Mouse (Mus musculus) kidney, embryonic 14.5 days (tissue): ENCODE data around the gene Col25a1. TPM values are rescaled to one million over a fixed set of nuclear protein-coding genes. Genes with fewer than 3 reads are reported as not detected.

Experiments
- ATAC-seq: fragments of 200-750 bp; cut with Nextera tagmentation; 2 replicates; pipeline ENCODE4 v1.8.0; 2017; ENCODE audit warnings: moderate number of reproducible peaks, mild to moderate bottlenecking, moderate TSS enrichment, moderate library complexity; ENCODE audit not compliant: low FRiP score, low TSS enrichment
- H3K27ac ChIP-seq: fragments of 300-500 bp; sonication (generic); 2 replicates; pipeline ENCODE4 v1.5.1; 2014; ENCODE audit warnings: low read depth, mild to moderate bottlenecking, low read length, moderate library complexity, mixed read lengths
- H3K27me3 ChIP-seq: fragments of 300-500 bp; sonication (generic); 2 replicates; pipeline ENCODE4 v1.6.1; 2014; ENCODE audit warnings: mild to moderate bottlenecking, low read length; ENCODE audit not compliant: control insufficient read depth, insufficient read depth
- H3K36me3 ChIP-seq: fragments of 300-500 bp; sonication (generic); 2 replicates; pipeline ENCODE4 v1.6.1; 2014; ENCODE audit warnings: low read length, mixed read lengths; ENCODE audit not compliant: control insufficient read depth, insufficient read depth
- H3K4me1 ChIP-seq: fragments of 300-500 bp; sonication (generic); 2 replicates; pipeline ENCODE4 v1.6.1; 2014; ENCODE audit warnings: low read length, mixed read lengths; ENCODE audit not compliant: control insufficient read depth, insufficient read depth
- H3K4me2 ChIP-seq: fragments of 300-500 bp; sonication (generic); replicated peaks from 2 replicates; pipeline ENCODE4 v1.6.1; 2014; ENCODE audit warnings: low read depth, mild to moderate bottlenecking, low read length
- H3K4me3 ChIP-seq: fragments of 300-500 bp; sonication (generic); 2 replicates; pipeline ENCODE4 v1.5.1; 2014; ENCODE audit warnings: mild to moderate bottlenecking, low read length
- H3K9ac ChIP-seq: fragments of 300-500 bp; sonication (generic); 2 replicates; pipeline ENCODE4 v1.6.1; 2014; ENCODE audit warnings: low read depth, mild to moderate bottlenecking, low read length, moderate library complexity
- H3K9me3 ChIP-seq: fragments of 300-500 bp; sonication (generic); 2 replicates; pipeline ENCODE4 v1.6.1; 2016; ENCODE audit warnings: low read length; ENCODE audit not compliant: control insufficient read depth
- WGBS: fragments of 180-500 bp; shearing (Covaris S2); extraction: QIAGEN DNeasy Blood & Tissue Kit; methylation state at CpG from one replicate; pipeline ENCODE4 v1.1.7; 2014; 5-methylcytosine and 5-hydroxymethylcytosine counted together
- polyA plus RNA-seq: library from polyadenylated mRNA; unstranded; fragments of >200 nt; fragmentation: Nextera tagmentation; extraction: Ambion mirVana; gene quantifications from 2 replicates; pipeline ENCODE4 v1.2.1, GENCODE M21; 2014

Col25a1 gene
- polyA plus RNA-seq, 1 experiment from 2014 or later, result 5.4 TPM

- no peaks in the 10 kb centered on the region for H3K4me1 ChIP-seq
- H3K36me3 ChIP-seq, result no peaks in the 10 kb centered on the region
- no peaks in the 10 kb centered on the region for H3K27me3 ChIP-seq
- H3K27ac ChIP-seq, result no peak overlapping the region
- ATAC-seq, result no peak
- no peak overlapping the region for H3K4me3 ChIP-seq
- H3K4me2 ChIP-seq, result no peak overlapping the region
- no peaks in the 10 kb centered on the region for H3K9me3 ChIP-seq
- no peak overlapping the region for H3K9ac ChIP-seq
- 89% methylated on average over 9 of the region's 9 CpGs for WGBS
Observed at GRCm38 (mm10) chr3:130535021-130535420, 403.7 kb downstream of the Col25a1 start.

GRCm38 (mm10) chr3:130541541-130541940 is 410.2 kb downstream of the Col25a1 start:
- Histone ChIP-seq H3K4me2 (no peak overlapping the region), H3K36me3 (no peaks in the 10 kb centered on the region), H3K4me3 (no peak overlapping the region), H3K27me3 (no peaks in the 10 kb centered on the region), H3K27ac (no peak overlapping the region), H3K9me3 (no peaks in the 10 kb centered on the region), H3K4me1 (no peaks in the 10 kb centered on the region), H3K9ac (no peak overlapping the region)
- 61% methylated on average over 1 of the region's 1 CpGs for WGBS
- no peak for ATAC-seq

GRCm38 (mm10) chr3:130545995-130546394 is 414.7 kb downstream of the Col25a1 start:
- H3K9me3 ChIP-seq, result no peaks in the 10 kb centered on the region
- no peaks in the 10 kb centered on the region for H3K4me1 ChIP-seq
- no peaks in the 10 kb centered on the region for H3K36me3 ChIP-seq
- 91% methylated on average over 3 of the region's 3 CpGs for WGBS
- H3K27ac ChIP-seq, result no peak overlapping the region
- no peak overlapping the region for H3K4me2 ChIP-seq
- ATAC-seq, result no peak
- H3K4me3 ChIP-seq, result no peak overlapping the region
- H3K9ac ChIP-seq, result no peak overlapping the region
- no peaks in the 10 kb centered on the region for H3K27me3 ChIP-seq

GRCm38 (mm10) chr3:130549066-130549465 is 417.8 kb downstream of the Col25a1 start:
- Histone ChIP-seq H3K9ac (no peak overlapping the region), H3K9me3 (no peaks in the 10 kb centered on the region), H3K27ac (no peak overlapping the region), H3K36me3 (no peaks in the 10 kb centered on the region), H3K4me2 (no peak overlapping the region), H3K4me1 (no peaks in the 10 kb centered on the region), H3K4me3 (no peak overlapping the region), H3K27me3 (no peaks in the 10 kb centered on the region)
- no peak for ATAC-seq
- 79% methylated on average over 7 of the region's 7 CpGs for WGBS

GRCm38 (mm10) chr3:130556263-130556662 is 425.0 kb downstream of the Col25a1 start:
- WGBS, result 45% methylated on average over 1 of the region's 1 CpGs
- no peak; the same call in 1 of the 2 replicates for ATAC-seq

GRCm38 (mm10) chr3:130565586-130565985 is 434.3 kb downstream of the Col25a1 start:
- H3K36me3 ChIP-seq, result no peaks in the 10 kb centered on the region
- ATAC-seq, result no peak
- no peak overlapping the region for H3K4me2 ChIP-seq
- 98% methylated on average over 6 of the region's 6 CpGs for WGBS
- no peak overlapping the region for H3K4me3 ChIP-seq
- H3K9ac ChIP-seq, result no peak overlapping the region
- H3K27me3 ChIP-seq, result no peaks in the 10 kb centered on the region
- no peak overlapping the region for H3K27ac ChIP-seq
- no peaks in the 10 kb centered on the region for H3K4me1 ChIP-seq
- no peaks in the 10 kb centered on the region for H3K9me3 ChIP-seq

More at GRCm38 (mm10) chr3:130556263-130556662, 425.0 kb downstream of the Col25a1 start:
- no peak overlapping the region for H3K27ac ChIP-seq
- H3K4me3 ChIP-seq, result no peak overlapping the region
- H3K4me1 ChIP-seq, result no peaks in the 10 kb centered on the region
- no peaks in the 10 kb centered on the region for H3K9me3 ChIP-seq
- H3K27me3 ChIP-seq, result no peaks in the 10 kb centered on the region
- no peaks in the 10 kb centered on the region for H3K36me3 ChIP-seq
- no peak overlapping the region for H3K9ac ChIP-seq
- no peak overlapping the region for H3K4me2 ChIP-seq

GRCm38 (mm10) chr3:130568331-130569095 is 437.2 kb downstream of the Col25a1 start:
- Histone ChIP-seq H3K27ac (no peak overlapping the region), H3K9ac (no peak overlapping the region), H3K4me3 (no peak overlapping the region), H3K9me3 (no peaks in the 10 kb centered on the region), H3K36me3 (no peaks in the 10 kb centered on the region), H3K4me1 (no peaks in the 10 kb centered on the region), H3K27me3 (no peaks in the 10 kb centered on the region), H3K4me2 (no peak overlapping the region)
- WGBS, result 61% methylated on average over 16 of the region's 16 CpGs
- ATAC-seq, result no peak

GRCm38 (mm10) chr3:130573243-130573642 is 441.9 kb downstream of the Col25a1 start:
- no peaks in the 10 kb centered on the region for H3K4me1 ChIP-seq
- H3K9ac ChIP-seq, result no peak overlapping the region
- H3K4me2 ChIP-seq, result no peak overlapping the region
- WGBS, result 79% methylated on average over 5 of the region's 5 CpGs
- no peaks in the 10 kb centered on the region for H3K36me3 ChIP-seq
- H3K9me3 ChIP-seq, result peaks cover 4% of the 10 kb centered on the region; the same call in 1 of the 2 replicates
- H3K27me3 ChIP-seq, result no peaks in the 10 kb centered on the region
- ATAC-seq, result no peak
- H3K27ac ChIP-seq, result no peak overlapping the region
- H3K4me3 ChIP-seq, result no peak overlapping the region

- WGBS, result 20% methylated on average over 5 of the region's 5 CpGs
- no peak overlapping the region for H3K9ac ChIP-seq
- peaks cover 4% of the 10 kb centered on the region; the same call in 1 of the 2 replicates for H3K9me3 ChIP-seq
- no peak overlapping the region for H3K27ac ChIP-seq
- H3K36me3 ChIP-seq, result no peaks in the 10 kb centered on the region
- no peak overlapping the region for H3K4me2 ChIP-seq
- H3K4me3 ChIP-seq, result no peak overlapping the region
- no peak for ATAC-seq
- H3K4me1 ChIP-seq, result no peaks in the 10 kb centered on the region
- H3K27me3 ChIP-seq, result no peaks in the 10 kb centered on the region
Observed at GRCm38 (mm10) chr3:130574652-130575051, 443.4 kb downstream of the Col25a1 start.
